Mouse (Mus musculus) forebrain, embryonic 11.5 days (tissue): ENCODE results near the gene Dnah3. TPM values are rescaled to one million over a fixed set of nuclear protein-coding genes. Genes with fewer than 3 reads are reported as not detected.

Experiments
- polyA plus RNA-seq: library from polyadenylated mRNA; unstranded; fragments of >200 nt; fragmentation: Nextera tagmentation; extraction: Ambion mirVana; gene quantifications from 2 replicates; pipeline ENCODE4 v1.2.1, GENCODE M21; 2014

Gene Dnah3
- polyA plus RNA-seq, 1 experiment from 2014 or later = 0.07 TPM

Other genes starting within 250 kb of the Dnah3 start
- 9.6 and 10.2 TPM in 2 replicates for gene Lyrm1, start 199.4 kb downstream of the Dnah3 start, polyA plus RNA-seq
- gene Dcun1d3, start 199.0 kb downstream of the Dnah3 start, polyA plus RNA-seq = 9.4 and 10.2 TPM in 2 replicates
- gene Tmem159, start 7.1 kb upstream of the Dnah3 start, polyA plus RNA-seq = 10.4 and 10.9 TPM in 2 replicates
- gene Zp2, start 50.0 kb upstream of the Dnah3 start, polyA plus RNA-seq = not detected in 2 replicates
- gene Anks4b, start 78.6 kb upstream of the Dnah3 start, polyA plus RNA-seq = 0.07 TPM in 1 of 2 replicates, not detected in the other
- 33.2 and 38.8 TPM in 2 replicates for gene Crym, start 106.8 kb upstream of the Dnah3 start, polyA plus RNA-seq
- gene Abca14, start 108.7 kb upstream of the Dnah3 start, polyA plus RNA-seq = not detected in 2 replicates
- not detected in 2 replicates for gene Abca15, start 233.4 kb upstream of the Dnah3 start, polyA plus RNA-seq